Mouse (Mus musculus) kidney, adult 18-20 months (tissue): ENCODE results near the gene Tfeb.
A peak's percentile ranks its signal among the peaks of the same experiment; 100 is the strongest.

Experiments
- DNase-seq: peaks from one replicate; pipeline ENCODE4 v3.0.0; 2021

The Tfeb gene

DNA sequence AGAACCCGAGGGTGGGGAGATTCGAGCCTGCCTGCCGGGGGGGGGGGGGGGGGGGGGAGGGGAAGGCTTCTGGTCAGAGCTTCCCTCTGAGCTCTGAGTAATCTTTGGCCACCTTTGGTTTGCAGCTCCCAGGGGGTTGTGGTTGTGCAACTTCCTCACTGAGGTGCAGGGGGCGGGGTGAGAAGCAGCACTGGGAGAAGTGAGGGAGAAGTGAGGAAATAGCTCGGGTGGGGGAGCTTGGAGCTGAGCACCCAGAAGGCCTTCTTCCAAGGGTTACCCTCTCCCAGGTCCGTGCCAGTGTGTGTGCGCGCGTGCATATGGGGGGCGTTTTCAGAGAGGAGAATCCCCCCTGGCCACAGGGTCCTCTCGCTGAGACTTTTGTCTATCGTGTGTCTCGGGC, 17.4 kb downstream of the Tfeb start:
- no peak for DNase-seq

- DNase-seq = no peak
These were observed 19.5 kb downstream of the Tfeb start for GRCm38 (mm10) chr17:47756366-47756765.

DNA sequence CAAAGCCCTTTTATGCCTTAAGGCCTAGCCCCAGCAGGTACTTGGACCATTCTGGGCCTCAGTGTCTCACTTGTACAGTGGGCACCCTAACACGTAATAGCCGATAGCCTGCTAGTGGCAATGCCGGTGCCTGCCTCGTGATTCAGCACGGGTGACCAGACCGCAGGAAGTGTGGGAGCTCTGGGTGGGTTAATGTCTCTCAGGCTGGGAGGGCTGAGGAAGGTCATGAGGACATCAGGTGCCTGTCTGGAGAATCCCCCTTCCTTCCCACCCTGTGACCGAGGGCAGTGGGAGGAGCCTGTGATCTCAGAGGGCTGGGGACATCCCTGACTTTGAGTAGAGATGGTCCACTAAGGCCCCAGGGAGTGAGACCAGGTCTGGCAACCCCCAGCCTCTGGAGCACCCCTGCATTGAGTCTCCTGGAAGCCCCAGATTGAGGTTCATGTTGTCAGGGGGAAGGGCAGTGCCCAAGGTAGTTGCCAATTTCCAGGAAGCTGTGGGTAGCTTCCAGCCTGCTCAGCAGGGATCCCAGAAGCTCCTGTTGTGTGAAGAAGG, 20.3 kb downstream of the Tfeb start:
- no peak for DNase-seq

DNA sequence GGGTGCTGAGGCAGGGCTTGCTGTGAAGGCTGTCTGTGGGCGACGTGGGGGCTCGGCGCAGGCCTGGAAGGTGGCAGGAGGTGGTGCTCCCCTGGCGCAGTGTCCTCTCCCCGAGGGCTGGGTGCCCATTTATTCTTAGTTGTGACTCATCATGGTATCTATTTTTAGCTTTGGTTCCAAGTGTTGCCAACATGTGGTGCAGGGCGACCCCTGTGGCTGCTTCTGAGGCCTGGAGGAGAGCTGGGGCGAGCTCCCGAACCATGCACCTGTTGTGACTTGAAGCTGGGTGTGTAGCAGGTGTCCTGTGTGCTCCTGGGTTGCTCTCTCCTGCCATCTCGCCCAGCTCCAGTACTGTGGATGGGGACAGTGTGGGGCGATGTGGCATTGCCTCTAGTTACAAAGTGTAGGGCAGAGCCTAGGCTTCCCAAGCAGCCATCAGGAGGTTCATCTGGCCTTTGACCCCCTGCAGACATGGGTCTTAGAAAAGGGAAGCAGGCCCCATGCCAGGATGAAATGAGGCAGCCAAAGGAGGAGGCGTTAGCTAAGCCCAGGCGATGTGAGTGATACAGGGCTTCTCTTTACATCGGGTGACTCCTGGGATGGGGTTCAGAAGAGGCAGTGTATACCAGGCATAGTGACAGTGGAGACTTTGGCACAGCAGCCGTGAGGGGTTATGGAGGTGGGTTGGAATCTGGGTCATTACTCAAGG, 23.0 kb downstream of the Tfeb start:
- DNase-seq = no peak

DNA sequence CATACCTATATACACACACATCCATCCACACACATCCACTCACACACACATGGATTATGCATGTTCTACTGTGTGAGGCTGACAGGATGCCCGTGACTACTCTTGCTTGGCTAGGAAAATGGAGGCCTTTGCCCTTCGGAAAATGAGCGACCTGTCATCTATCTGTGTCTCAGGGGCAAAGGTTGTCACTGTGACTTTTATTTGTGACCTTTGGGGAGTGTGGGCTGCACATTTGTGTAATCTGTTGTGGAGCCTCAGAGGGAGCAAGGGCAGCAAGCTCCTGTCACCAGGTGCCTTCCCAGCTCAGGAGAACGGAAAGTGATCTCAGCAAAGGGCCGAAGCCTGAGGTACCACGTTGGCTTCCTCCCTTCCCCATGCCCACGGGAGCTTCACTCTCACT, 25.2 kb downstream of the Tfeb start:
- DNase-seq = no peak

GRCm38 (mm10) chr17:47762518-47763340, 25.9 kb downstream of the Tfeb start:
- peak; percentile 54 for DNase-seq

DNA sequence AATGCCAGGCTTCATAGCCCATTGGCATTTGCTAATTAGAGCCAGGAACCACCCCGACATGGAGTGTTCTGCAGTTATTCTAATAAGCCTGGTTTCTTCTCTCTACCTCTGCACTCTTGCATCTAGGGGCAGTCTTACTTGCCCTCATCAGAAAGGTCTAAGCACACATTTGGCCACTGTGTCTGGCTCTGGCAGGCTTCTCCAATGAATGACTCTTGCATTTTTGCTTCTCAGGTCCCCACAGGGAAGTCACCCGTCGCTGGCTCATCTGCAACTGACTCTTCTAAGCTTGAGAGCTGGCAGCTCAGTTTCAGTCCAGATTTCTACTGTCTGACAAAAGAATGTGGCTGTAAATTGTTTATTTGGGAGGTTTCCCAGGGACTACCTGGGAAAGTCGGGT, 29.2 kb downstream of the Tfeb start:
- no peak for DNase-seq

- DNase-seq = no peak
These were observed 29.7 kb downstream of the Tfeb start for GRCm38 (mm10) chr17:47766407-47767043.

- DNase-seq = no peak
These were observed 30.2 kb downstream of the Tfeb start for GRCm38 (mm10) chr17:47767081-47767455.

DNA sequence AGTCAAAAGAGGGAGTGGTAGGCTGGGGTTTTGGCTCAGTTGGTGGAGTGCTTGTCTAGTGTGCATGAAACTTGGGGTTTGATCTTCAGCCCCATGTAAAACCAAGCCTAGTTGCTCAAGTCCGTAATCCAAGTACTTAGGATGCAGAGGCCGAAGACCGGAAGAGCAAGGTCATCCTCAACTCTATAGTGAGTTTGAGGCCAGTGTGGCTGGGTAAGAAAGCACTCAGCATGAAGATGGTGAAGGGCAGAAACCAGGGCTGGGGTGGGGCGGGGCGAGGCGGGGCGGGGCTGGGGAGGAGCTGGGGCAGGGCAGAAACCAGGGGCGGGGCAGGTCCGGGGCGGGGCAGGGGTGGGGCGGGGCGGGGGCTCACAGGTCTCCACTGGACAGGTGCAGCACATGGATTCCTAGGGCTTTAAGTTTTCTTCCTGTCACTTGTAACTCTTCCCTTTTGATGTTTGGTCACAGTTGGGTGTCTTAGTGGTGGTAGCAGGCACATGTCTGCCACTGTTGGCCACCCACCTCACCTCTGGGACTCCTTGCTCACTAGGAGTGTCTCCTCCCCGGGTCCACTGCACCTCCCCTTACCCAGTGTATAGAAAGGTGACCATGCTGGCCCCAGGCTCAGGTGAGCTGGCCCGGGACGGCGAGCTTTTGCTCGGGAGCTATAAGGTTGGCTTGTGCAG, 30.8 kb downstream of the Tfeb start:
- DNase-seq = no peak

GRCm38 (mm10) chr17:47768707-47769276, 32.0 kb downstream of the Tfeb start:
- DNase-seq = no peak

DNA sequence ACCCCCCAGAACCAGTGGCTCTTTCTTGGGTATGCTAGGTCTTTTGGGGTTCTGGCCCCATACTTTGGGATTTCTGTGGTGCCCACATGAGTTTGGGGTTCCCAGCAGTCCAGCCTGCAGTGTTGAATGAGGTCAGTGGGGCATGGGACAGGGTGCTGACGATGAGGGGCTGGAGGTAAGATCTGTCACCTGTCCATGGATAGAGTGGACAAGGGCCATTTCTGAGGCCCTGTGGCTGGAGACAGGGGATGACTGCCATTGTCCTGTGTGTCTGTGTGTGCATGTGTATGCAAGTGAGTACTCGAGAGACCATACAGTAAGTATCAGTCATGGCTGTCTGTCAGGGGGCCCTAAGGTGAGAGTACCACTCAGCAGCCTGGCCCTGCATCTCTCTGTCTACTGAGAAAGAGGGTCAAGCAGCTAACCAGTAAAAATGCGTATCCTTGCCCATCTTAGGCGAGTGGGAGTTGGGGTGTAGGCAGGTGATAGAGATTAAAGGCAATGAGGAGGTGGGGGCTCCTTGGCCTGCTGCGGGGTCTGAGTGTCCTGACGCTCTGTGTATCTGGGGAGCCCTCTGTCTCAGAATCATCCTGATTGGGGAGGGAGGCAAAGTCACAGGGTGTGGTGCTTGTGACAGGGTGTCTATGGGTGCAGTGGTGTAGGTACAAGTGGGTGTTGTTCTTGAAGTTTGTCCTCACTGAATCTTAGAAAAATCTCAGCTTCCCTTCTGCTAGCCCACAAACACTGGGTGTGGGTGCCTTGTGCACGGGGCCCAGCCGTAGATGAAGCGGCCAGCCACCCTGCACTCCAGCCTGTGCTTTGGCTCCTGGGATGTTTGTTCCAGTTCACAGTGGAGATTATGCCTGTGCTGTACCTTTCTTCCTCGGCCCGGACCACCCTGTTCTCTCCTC, 32.8 kb downstream of the Tfeb start:
- DNase-seq = no peak

- no peak for DNase-seq
These were observed 36.8 kb downstream of the Tfeb start for GRCm38 (mm10) chr17:47773604-47774003.

DNA sequence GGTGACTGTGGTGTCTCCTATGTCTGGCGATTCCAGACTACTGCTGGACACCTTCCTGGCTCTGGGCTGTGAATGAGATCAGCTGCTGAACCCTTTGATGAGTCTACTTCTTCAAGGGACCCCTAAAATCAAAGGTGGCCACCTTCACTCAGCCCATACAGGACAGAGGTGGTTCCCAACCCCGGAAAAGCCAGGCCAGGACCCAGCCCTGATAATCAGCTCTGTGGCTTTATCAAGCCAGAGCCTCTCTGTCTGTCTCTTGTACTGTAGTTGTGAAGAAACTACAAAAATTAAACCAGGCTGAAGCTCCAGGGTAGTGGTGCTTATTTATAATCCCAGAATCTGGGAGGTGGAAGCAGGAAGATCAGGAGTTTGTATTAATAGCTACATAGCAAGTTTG, 40.3 kb downstream of the Tfeb start:
- no peak for DNase-seq

DNA sequence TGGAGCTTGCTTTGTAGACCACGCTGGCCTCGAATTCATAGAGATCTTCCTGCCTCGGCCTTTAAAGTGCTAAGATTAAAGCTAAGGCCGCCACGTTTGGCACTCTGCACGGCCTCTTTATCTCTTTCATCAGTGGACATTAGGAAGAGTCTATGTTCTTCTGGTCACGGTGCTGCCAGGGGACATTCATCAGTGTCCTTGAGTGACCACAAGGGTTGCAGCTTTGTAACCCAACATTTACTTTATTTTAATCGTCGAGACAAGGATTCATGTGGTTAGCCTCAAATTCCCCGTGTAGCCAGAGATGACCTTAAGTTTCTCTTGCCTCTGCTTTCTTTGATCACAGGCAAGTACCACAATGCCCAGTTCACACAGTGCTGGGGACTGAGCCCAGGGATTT, 43.6 kb downstream of the Tfeb start:
- DNase-seq = no peak

GRCm38 (mm10) chr17:47782486-47782885, 45.7 kb downstream of the Tfeb start:
- DNase-seq = no peak

DNA sequence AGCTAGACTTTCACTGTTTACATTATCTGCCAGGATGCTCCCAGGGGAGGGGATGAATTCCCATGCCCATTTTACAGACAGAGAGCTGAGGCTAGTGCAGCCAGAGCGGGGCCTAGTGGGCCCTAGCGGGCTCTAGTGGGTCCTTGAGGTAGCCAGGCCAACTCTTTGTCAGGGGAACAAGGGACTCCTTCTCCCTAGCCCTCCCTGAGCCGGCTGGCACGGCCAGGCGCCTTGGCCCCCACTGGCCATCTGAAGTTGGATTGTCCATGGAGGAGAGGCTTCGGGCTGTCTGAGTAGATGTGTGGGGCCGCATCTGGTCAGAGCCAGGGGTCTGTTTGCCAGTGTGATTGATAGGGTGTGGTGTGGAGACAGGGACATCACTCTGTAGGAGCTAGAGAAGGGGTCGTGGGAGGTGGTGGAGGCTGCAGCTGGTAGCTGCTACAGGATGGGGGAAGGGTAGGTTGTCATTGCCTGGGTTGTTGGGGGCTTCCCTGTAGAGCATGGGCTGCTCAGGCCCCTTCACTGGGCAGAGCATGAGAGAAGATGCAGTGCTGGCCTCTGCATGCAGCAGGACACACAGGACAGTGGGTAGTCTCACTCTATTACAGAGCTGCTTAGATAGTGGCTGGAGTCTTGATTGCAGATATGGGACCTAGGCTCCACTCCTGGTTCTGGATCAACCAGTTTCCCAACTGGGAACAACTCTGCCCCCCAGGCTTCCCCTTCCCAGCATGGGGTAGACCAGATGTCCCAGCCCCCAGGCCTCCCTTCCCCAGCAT, 46.8 kb downstream of the Tfeb start:
- DNase-seq = no peak

- no peak for DNase-seq
These were observed 47.6 kb downstream of the Tfeb start for GRCm38 (mm10) chr17:47784411-47784810.

GRCm38 (mm10) chr17:47787632-47788031, 50.8 kb downstream of the Tfeb start:
- no peak for DNase-seq

DNA sequence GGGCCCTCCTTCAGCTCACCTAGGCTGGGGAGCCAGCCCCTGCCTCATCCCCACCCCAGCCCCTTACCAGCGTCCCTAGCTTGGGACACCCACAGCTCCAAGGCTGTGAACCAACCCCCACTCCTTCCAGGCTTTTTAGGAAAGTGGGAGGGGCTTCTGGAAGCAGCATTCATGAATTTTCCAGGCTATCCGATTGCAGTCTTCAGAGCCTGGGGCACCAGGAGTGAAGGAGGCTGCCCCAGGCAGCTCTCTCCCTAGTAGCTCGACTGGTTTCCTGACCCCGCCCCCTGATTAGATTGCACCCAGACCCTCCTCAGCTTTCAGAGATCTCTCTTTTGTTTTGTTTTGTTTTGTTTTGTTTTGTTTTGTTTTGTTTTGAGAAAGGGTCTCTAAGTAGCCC, 51.5 kb downstream of the Tfeb start:
- DNase-seq = no peak

DNA sequence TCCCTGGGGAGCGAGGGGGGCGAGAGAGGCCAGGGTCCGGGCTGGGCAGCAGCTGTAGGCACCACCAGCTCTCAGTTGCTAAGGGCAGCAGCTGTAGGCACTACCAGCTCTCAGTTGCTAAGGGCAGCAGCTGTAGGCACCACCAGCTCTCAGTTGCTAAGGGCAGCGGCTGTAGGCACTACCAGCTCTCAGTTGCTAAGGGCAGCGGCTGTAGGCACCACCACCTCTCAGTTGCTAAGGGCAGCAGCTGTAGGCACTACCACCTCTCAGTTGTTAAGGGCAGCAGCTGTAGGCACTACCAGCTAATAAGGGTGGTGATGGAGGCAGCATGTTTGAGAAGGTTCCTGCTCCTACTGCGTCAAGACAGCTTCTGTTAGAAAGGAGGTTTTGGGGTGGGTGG, 52.2 kb downstream of the Tfeb start:
- no peak for DNase-seq
